Mouse (Mus musculus) heart, postnatal 0 days (tissue): Measurements from ENCODE around the gene Cdh12. TPM values are rescaled to one million over a fixed set of nuclear protein-coding genes. Genes with fewer than 3 reads are reported as not detected.

Experiments used
- ATAC-seq: fragments of 200-750 bp; cut with Nextera tagmentation; 2 replicates; pipeline ENCODE4 v1.8.0; 2017; ENCODE audit warnings: low read depth, moderate number of reproducible peaks, moderate library complexity; ENCODE audit not compliant: insufficient read depth
- DNase-seq: peaks from one replicate; pipeline ENCODE4 v3.0.0-alpha.2; 2016; ENCODE audit warnings: low spot score
- H3K27ac ChIP-seq: fragments of 300-500 bp; sonication (generic); 2 replicates; pipeline ENCODE4 v1.5.1; 2014; ENCODE audit warnings: low read depth, mild to moderate bottlenecking
- H3K27me3 ChIP-seq: fragments of 300-500 bp; sonication (generic); 2 replicates; pipeline ENCODE4 v1.6.1; 2014; ENCODE audit warnings: low read length, mixed read lengths; ENCODE audit not compliant: control insufficient read depth, insufficient read depth
- H3K36me3 ChIP-seq: fragments of 300-500 bp; sonication (generic); replicated peaks from 2 replicates; pipeline ENCODE4 v1.6.1; 2014; ENCODE audit warnings: low read length, mixed read lengths; ENCODE audit not compliant: control insufficient read depth, insufficient read depth
- H3K4me1 ChIP-seq: fragments of 300-500 bp; sonication (generic); 2 replicates; pipeline ENCODE4 v1.6.1; 2014; ENCODE audit warnings: antibody characterized with exemption; ENCODE audit not compliant: control insufficient read depth, insufficient read depth
- H3K4me2 ChIP-seq: fragments of 300-500 bp; sonication (generic); 2 replicates; pipeline ENCODE4 v1.6.1; 2014; ENCODE audit warnings: low read depth, mild to moderate bottlenecking, low read length, moderate library complexity
- H3K4me3 ChIP-seq: fragments of 300-500 bp; sonication (generic); 2 replicates; pipeline ENCODE4 v1.5.1; 2014; ENCODE audit warnings: low read depth, low read length
- H3K9ac ChIP-seq: fragments of 300-500 bp; sonication (generic); replicated peaks from 2 replicates; pipeline ENCODE4 v1.6.1; 2014; ENCODE audit warnings: low read depth, low read length, mixed read lengths
- H3K9me3 ChIP-seq: fragments of 300-500 bp; sonication (generic); replicated peaks from 2 replicates; pipeline ENCODE4 v1.6.1; 2016; ENCODE audit warnings: low read length; ENCODE audit not compliant: control insufficient read depth
- CTCF ChIP-seq: IDR thresholded peaks from 2 replicates; pipeline ENCODE4 v1.5.1; 2016; ENCODE audit warnings: antibody characterized with exemption, control low read depth, low read depth
- EP300 ChIP-seq: IDR thresholded peaks from 2 replicates; pipeline ENCODE4 v1.6.1; 2016; ENCODE audit warnings: antibody characterized with exemption, low read depth
- WGBS: fragments of 180-500 bp; shearing (Covaris S2); extraction: QIAGEN DNeasy Blood & Tissue Kit; methylation state at CpG from one replicate; pipeline ENCODE4 v1.1.7; 2014; 5-methylcytosine and 5-hydroxymethylcytosine counted together
- polyA plus RNA-seq: library from polyadenylated mRNA; unstranded; fragments of >200 nt; fragmentation: Nextera tagmentation; extraction: Ambion mirVana; gene quantifications from 2 replicates; pipeline ENCODE4 v1.2.1, GENCODE M21; 2015
- total RNA-seq: library from RNA; depleted of rRNA; stranded (reverse); fragments of >200 nt; gene quantifications from 2 replicates; pipeline ENCODE4 v1.2.3, GENCODE M21; 2014; ENCODE audit warnings: low replicate concordance

Cdh12 gene
- total and polyA plus RNA-seq, 2 experiments from 2014 or later = 0.03 TPM; not detected in 1

- no peak overlapping the region for H3K4me2 ChIP-seq
- no peaks in the 10 kb centered on the region for H3K36me3 ChIP-seq
- no peak for DNase-seq
- TF ChIP-seq CTCF = no peak
- no peak for TF ChIP-seq EP300
- WGBS = 70% methylated on average over 4 of the region's 4 CpGs
- H3K27ac ChIP-seq = no peak overlapping the region
- H3K9me3 ChIP-seq = no peaks in the 10 kb centered on the region
- no peak for ATAC-seq
- no peak overlapping the region for H3K4me3 ChIP-seq
- no peak overlapping the region for H3K9ac ChIP-seq
- H3K4me1 ChIP-seq = no peaks in the 10 kb centered on the region
- H3K27me3 ChIP-seq = no peaks in the 10 kb centered on the region
Measured at GRCm38 (mm10) chr15:21437347-21437746, 988.3 kb downstream of the Cdh12 start.

DNA sequence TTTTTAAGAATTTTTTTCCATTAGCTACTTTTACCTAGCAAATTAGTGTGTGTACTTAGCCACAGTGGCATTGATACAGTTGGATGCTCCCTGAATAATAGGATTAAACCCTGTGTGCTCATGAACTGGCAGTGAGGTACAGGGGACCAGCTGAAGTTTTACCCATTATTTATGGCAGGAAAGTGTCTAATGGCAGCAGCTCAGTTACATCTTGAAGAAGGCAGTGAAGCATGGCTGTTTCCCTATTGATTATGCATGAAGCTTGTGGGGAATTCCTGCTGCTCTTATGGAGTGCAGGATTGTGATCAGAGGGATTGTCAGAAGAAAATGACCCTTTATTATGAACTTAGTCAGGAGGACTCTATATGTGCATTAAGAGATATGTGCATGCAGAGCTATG, 988.9 kb downstream of the Cdh12 start:
- no peak overlapping the region for H3K4me3 ChIP-seq
- ATAC-seq (no peak), DNase-seq (no peak)
- no peaks in the 10 kb centered on the region for H3K9me3 ChIP-seq
- H3K27ac ChIP-seq = no peak overlapping the region
- H3K4me2 ChIP-seq = no peak overlapping the region
- TF ChIP-seq CTCF (no peak), EP300 (no peak)
- H3K27me3 ChIP-seq = no peaks in the 10 kb centered on the region
- no peak overlapping the region for H3K9ac ChIP-seq
- no peaks in the 10 kb centered on the region for H3K4me1 ChIP-seq
- H3K36me3 ChIP-seq = no peaks in the 10 kb centered on the region

DNA sequence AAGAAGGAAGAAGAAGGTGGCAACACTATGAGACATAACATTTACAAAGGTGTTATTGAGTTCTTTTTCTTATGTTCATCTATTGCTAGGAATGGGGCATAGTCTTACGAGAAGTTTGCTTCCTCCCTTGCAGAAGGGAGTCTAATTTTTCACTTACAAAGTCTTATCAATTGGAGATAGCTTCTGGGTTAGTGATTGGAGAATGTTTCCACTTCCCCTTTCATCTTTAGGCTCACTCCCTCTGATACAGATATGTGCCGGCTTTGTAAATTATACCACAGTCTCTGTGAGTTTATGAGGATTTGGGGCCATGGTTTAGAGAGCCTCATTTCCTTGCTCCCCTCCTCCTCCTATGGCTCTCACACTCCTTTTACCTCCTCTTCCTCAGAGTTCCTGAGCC, 1009.0 kb downstream of the Cdh12 start:
- Histone ChIP-seq H3K9ac (no peak overlapping the region), H3K9me3 (no peaks in the 10 kb centered on the region), H3K27ac (no peak overlapping the region), H3K27me3 (no peaks in the 10 kb centered on the region), H3K4me2 (no peak overlapping the region), H3K4me3 (no peak overlapping the region), H3K36me3 (no peaks in the 10 kb centered on the region), H3K4me1 (no peaks in the 10 kb centered on the region)
- TF ChIP-seq CTCF (no peak), EP300 (no peak)
- no peak for DNase-seq
- no peak for ATAC-seq
- WGBS = 50% methylated on average over 2 of the region's 2 CpGs

GRCm38 (mm10) chr15:21519355-21519869, 1070.3 kb downstream of the Cdh12 start:
- H3K4me3 ChIP-seq = no peak overlapping the region
- TF ChIP-seq CTCF (0 out of 2 replicates have a peak, but pooled peaks have one; percentile 9), EP300 (no peak)
- no peaks in the 10 kb centered on the region for H3K27me3 ChIP-seq
- no peak overlapping the region for H3K27ac ChIP-seq
- no peaks in the 10 kb centered on the region for H3K4me1 ChIP-seq
- no peak overlapping the region for H3K9ac ChIP-seq
- H3K36me3 ChIP-seq = no peaks in the 10 kb centered on the region
- ATAC-seq = no peak
- DNase-seq = no peak
- H3K9me3 ChIP-seq = no peaks in the 10 kb centered on the region
- H3K4me2 ChIP-seq = no peak overlapping the region

DNA sequence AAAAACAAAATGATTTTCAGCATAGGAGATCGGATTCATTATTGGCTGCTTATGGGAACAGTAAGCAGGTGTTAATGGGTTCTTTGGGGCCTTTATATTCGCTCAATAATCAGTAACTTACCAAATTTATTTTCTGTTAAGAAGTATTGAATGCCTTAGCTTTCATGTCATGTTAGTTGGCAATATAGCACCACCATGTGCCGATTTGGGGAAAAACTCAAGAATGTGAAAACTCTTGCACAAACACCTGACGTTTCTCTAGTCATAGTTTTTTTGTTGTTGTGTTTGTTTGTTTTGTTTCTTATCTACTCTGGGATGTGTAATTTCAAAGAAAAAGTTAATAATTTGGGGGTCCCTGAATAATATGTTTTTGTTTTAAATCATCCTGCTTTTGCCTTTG, 1081.7 kb downstream of the Cdh12 start:
- Histone ChIP-seq H3K36me3 (no peaks in the 10 kb centered on the region), H3K9me3 (no peaks in the 10 kb centered on the region), H3K4me2 (no peak overlapping the region), H3K9ac (no peak overlapping the region), H3K4me1 (no peaks in the 10 kb centered on the region), H3K27ac (no peak overlapping the region), H3K27me3 (no peaks in the 10 kb centered on the region), H3K4me3 (no peak overlapping the region)
- WGBS = 54% methylated on average over 4 of the region's 4 CpGs
- ATAC-seq (no peak), DNase-seq (no peak)
- no peak for TF ChIP-seq CTCF
- no peak for TF ChIP-seq EP300

GRCm38 (mm10) chr15:21536909-21537308, 1087.8 kb downstream of the Cdh12 start:
- TF ChIP-seq EP300 (no peak), CTCF (peak; percentile 19; the same call in 1 of the 2 replicates)
- H3K4me2 ChIP-seq = no peak overlapping the region

More at GRCm38 (mm10) chr15:21536909-21537308, 1087.8 kb downstream of the Cdh12 start:
- Histone ChIP-seq H3K9me3 (no peaks in the 10 kb centered on the region), H3K27me3 (no peaks in the 10 kb centered on the region), H3K9ac (no peak overlapping the region), H3K36me3 (no peaks in the 10 kb centered on the region), H3K4me3 (no peak overlapping the region), H3K4me1 (no peaks in the 10 kb centered on the region), H3K27ac (no peak overlapping the region)
- no peak for ATAC-seq
- DNase-seq = no peak
- WGBS = 51% methylated on average over 2 of the region's 2 CpGs
